ENCODE assay signal across 9 mouse cellular contexts in genomic region chr11:119304904-119305712, GRCm38 (mm10). TPM values are rescaled to one million over a fixed set of nuclear protein-coding genes. Genes with fewer than 3 reads are reported as not detected.
DNase-seq lines count a peak whose midpoint lies in the region; ATAC-seq lines count a peak whose summit lies in the region.
"Had no signal": no experiment of that assay in that cellular context is flagged by ENCODE, and none has a peak within 500 bp of the region (broad histone marks: within the 10 kb centered on the region; RNA-seq: fewer than 3 reads in every experiment).

No protein-coding gene starts in this region.

- intact Hi-C loops in heart, postnatal 14 days (cut with DNase I), result loop anchor here (2.0 kb wide), 1 partner anchor 58 kb away; no protein-coding TSS in a partner anchor

- no peak overlapping the region for H3K4me2 ChIP-seq in liver, embryonic 12.5 days
- H3K4me2 ChIP-seq in liver, embryonic 13.5 days, result no peak overlapping the region
- H3K4me2 ChIP-seq: neural tube, embryonic 12.5 days had no signal

- DNase-seq in liver, result peak; percentile 49
- peak; percentile 37 for DNase-seq in MEL-GATA-1-ER (ENCODE audit: extremely low read depth, low read depth)
- peak; percentile 40 for DNase-seq in c-Kit-positive CD71-positive TER-119-negative erythroid progenitor cells, embryonic 14.5 days (ENCODE audit: low read depth)
- DNase-seq in heart, postnatal 14 days, result peak; percentile 45 to 59
- DNase-seq in liver, embryonic 13.5 days, result peak; percentile 23
- DNase-seq in retina, embryonic 14.5 days (ENCODE audit: low spot score), result peak; percentile 78
- no peak for DNase-seq in layer of hippocampus, adult 9-10 months (ENCODE audit: low spot score)

- H3K4me3 ChIP-seq in liver, embryonic 12.5 days, result no peak overlapping the region
- H3K4me3 ChIP-seq in liver, embryonic 13.5 days (replicated peaks), result no peak overlapping the region
- H3K4me3 ChIP-seq: neural tube, embryonic 12.5 days had no signal

- H3K27me3 ChIP-seq in liver, embryonic 12.5 days (replicated peaks), result peaks cover 68% of the 10 kb centered on the region
- peaks cover 40% of the 10 kb centered on the region for H3K27me3 ChIP-seq in liver, embryonic 13.5 days

- no peak overlapping the region for H3K27ac ChIP-seq in liver, embryonic 12.5 days
- no peak overlapping the region for H3K27ac ChIP-seq in liver, embryonic 13.5 days
- H3K27ac ChIP-seq: neural tube, embryonic 12.5 days had no signal

- H3K36me3 ChIP-seq in liver, embryonic 12.5 days, result no peaks in the 10 kb centered on the region
- no peaks in the 10 kb centered on the region for H3K36me3 ChIP-seq in liver, embryonic 13.5 days
- H3K36me3 ChIP-seq: neural tube, embryonic 12.5 days had no signal

- H3K9ac ChIP-seq in liver, embryonic 12.5 days, result no peak overlapping the region
- no peak overlapping the region for H3K9ac ChIP-seq in liver, embryonic 13.5 days
- H3K9ac ChIP-seq: neural tube, embryonic 12.5 days had no signal

- WGBS in liver, embryonic 12.5 days (ENCODE audit: insufficient replicate concordance), result 33% methylated on average over 16 of the region's 16 CpGs
- 41% methylated on average over 16 of the region's 16 CpGs for WGBS in liver, embryonic 13.5 days (ENCODE audit: insufficient replicate concordance)

- peaks cover 8% of the 10 kb centered on the region for H3K4me1 ChIP-seq in liver, embryonic 12.5 days
- peaks cover 12% of the 10 kb centered on the region for H3K4me1 ChIP-seq in liver, embryonic 13.5 days (replicated peaks)

- H3K9me3 ChIP-seq in liver, embryonic 12.5 days (replicated peaks), result no peaks in the 10 kb centered on the region
- H3K9me3 ChIP-seq in liver, embryonic 13.5 days (replicated peaks), result no peaks in the 10 kb centered on the region
- H3K9me3 ChIP-seq: neural tube, embryonic 12.5 days had no signal

- no peak for ATAC-seq in liver, embryonic 12.5 days
- ATAC-seq in liver, embryonic 13.5 days (ENCODE audit: low read depth), result no peak

RNA-seq across cellular contexts. Expression of gene Card14, which starts 2.5 kb away (rescaled TPM):
- polyA plus RNA-seq in liver, embryonic 12.5 days (2016; fragmentation: Nextera tagmentation; extraction: Ambion mirVana), result 0.23 and 0.26 TPM in 2 replicates
- total RNA-seq in heart, postnatal 14 days (2021), result under 1 TPM; 0.14 to 0.15 TPM
- polyA plus RNA-seq in liver, embryonic 13.5 days (2015; fragmentation: Nextera tagmentation; extraction: Ambion mirVana), result 0.20 and 0.22 TPM in 2 replicates

RNA-seq across cellular contexts. Expression of gene Eif4a3, which starts 5.2 kb away (rescaled TPM):
- 247 and 262 TPM in 2 replicates for polyA plus RNA-seq in liver, embryonic 12.5 days (2016; fragmentation: Nextera tagmentation; extraction: Ambion mirVana)
- total RNA-seq in heart, postnatal 14 days (2021), result 10 to 100 TPM; 64.9 to 74.5 TPM
- 236 and 242 TPM in 2 replicates for polyA plus RNA-seq in liver, embryonic 13.5 days (2015; fragmentation: Nextera tagmentation; extraction: Ambion mirVana)

RNA-seq across cellular contexts. Expression of gene Gaa, which starts 37.4 kb away (rescaled TPM):
- polyA plus RNA-seq in liver, embryonic 12.5 days (2016; fragmentation: Nextera tagmentation; extraction: Ambion mirVana), result 26.4 and 27.3 TPM in 2 replicates
- total RNA-seq in heart, postnatal 14 days (2021), result 10 to 100 TPM; 53.1 to 56.0 TPM
- polyA plus RNA-seq in liver, embryonic 13.5 days (2015; fragmentation: Nextera tagmentation; extraction: Ambion mirVana), result 17.9 and 21.1 TPM in 2 replicates

RNA-seq across cellular contexts. Expression of gene Sgsh, which starts 50.2 kb away (rescaled TPM):
- polyA plus RNA-seq in liver, embryonic 12.5 days (2016; fragmentation: Nextera tagmentation; extraction: Ambion mirVana), result 3.0 and 3.3 TPM in 2 replicates
- 1 to 10 TPM; 4.6 to 6.2 TPM for total RNA-seq in heart, postnatal 14 days (2021)
- polyA plus RNA-seq in liver, embryonic 13.5 days (2015; fragmentation: Nextera tagmentation; extraction: Ambion mirVana), result 2.2 and 2.7 TPM in 2 replicates

RNA-seq across cellular contexts. Expression of gene Slc26a11, which starts 50.2 kb away (rescaled TPM):
- polyA plus RNA-seq in liver, embryonic 12.5 days (2016; fragmentation: Nextera tagmentation; extraction: Ambion mirVana), result 2.6 and 2.9 TPM in 2 replicates
- total RNA-seq in heart, postnatal 14 days (2021), result 1 to 10 TPM; 3.1 to 5.0 TPM
- 1.4 and 1.8 TPM in 2 replicates for polyA plus RNA-seq in liver, embryonic 13.5 days (2015; fragmentation: Nextera tagmentation; extraction: Ambion mirVana)
